Mouse (Mus musculus): Measurements from ENCODE around the gene Cd8a. TPM values are rescaled to one million over a fixed set of nuclear protein-coding genes. Genes with fewer than 3 reads are reported as not detected.

Cd8a gene
- polyA plus RNA-seq, 2 experiments = not detected

- Histone ChIP-seq H3K27ac (no peak overlapping the region), H3K9me3 (ENCODE audit: control insufficient read depth, low read length) (no peaks in the 10 kb centered on the region), H3K27me3 (ENCODE audit: control insufficient read depth, insufficient read depth, low read length) (no peaks in the 10 kb centered on the region), H3K4me3 (ENCODE audit: insufficient read depth in 1 of 2, low read depth in 2 of 2, low read length in 2 of 2) (no peak overlapping the region), H3K36me3 (replicated peaks; ENCODE audit: control insufficient read depth, insufficient read depth, low read depth) (peaks cover 5% of the 10 kb centered on the region), H3K4me1 (replicated peaks; ENCODE audit: control insufficient read depth in 2 of 2, insufficient read depth in 2 of 2, low read length in 1 of 2) (no peaks in the 10 kb centered on the region), H3K9ac (replicated peaks) (no peak overlapping the region), H3K4me2 (ENCODE audit: low read depth) (no peak overlapping the region)
- TF ChIP-seq CTCF (IDR thresholded peaks at IDR 0.05; ENCODE audit: low read depth) = no peak
- no peak for TF ChIP-seq EP300 (IDR thresholded peaks at IDR 0.05; ENCODE audit: low read depth)
- no peak for DNase-seq (ENCODE audit: low read depth in 3 of 3, low spot score in 3 of 3)
- no peak for ATAC-seq (ENCODE audit: insufficient read depth)
- WGBS (ENCODE audit: insufficient replicate concordance) = 76% methylated on average over 4 of the region's 4 CpGs
These were observed 54.9 kb downstream of the Cd8a start for GRCm38 (mm10) chr6:71427996-71428725.

Other genes with a start within 250 kb of the Cd8a start
- gene Thnsl2, start 229.0 kb upstream of the Cd8a start, polyA plus RNA-seq (2012; rRNA removed) = 4.7 and 5.4 TPM in 2 replicates
- 11.5 and 11.8 TPM in 2 replicates for gene Thnsl2, start 229.0 kb upstream of the Cd8a start, polyA plus RNA-seq (2014; fragmentation: Nextera tagmentation; extraction: Ambion mirVana)
- 84.6 and 179 TPM in 2 replicates for gene Fabp1, start 173.6 kb upstream of the Cd8a start, polyA plus RNA-seq (2012; rRNA removed)
- 356 and 360 TPM in 2 replicates for gene Fabp1, start 173.6 kb upstream of the Cd8a start, polyA plus RNA-seq (2014; fragmentation: Nextera tagmentation; extraction: Ambion mirVana)
- 7.6 and 11.1 TPM in 2 replicates for gene Krcc1, start 101.8 kb upstream of the Cd8a start, polyA plus RNA-seq (2012; rRNA removed)
- 23.0 and 26.4 TPM in 2 replicates for gene Krcc1, start 101.8 kb upstream of the Cd8a start, polyA plus RNA-seq (2014; fragmentation: Nextera tagmentation; extraction: Ambion mirVana)
- gene Smyd1, start 51.2 kb upstream of the Cd8a start, polyA plus RNA-seq (2012; rRNA removed) = 0.04 and 0.08 TPM in 2 replicates
- 0.11 TPM in 1 of 2 replicates, not detected in the other for gene Smyd1, start 51.2 kb upstream of the Cd8a start, polyA plus RNA-seq (2014; fragmentation: Nextera tagmentation; extraction: Ambion mirVana)
- not detected in 2 replicates for gene Cd8b1, start 50.6 kb upstream of the Cd8a start, polyA plus RNA-seq (2012; rRNA removed)
- gene Cd8b1, start 50.6 kb upstream of the Cd8a start, polyA plus RNA-seq (2014; fragmentation: Nextera tagmentation; extraction: Ambion mirVana) = not detected in 2 replicates
- 10.3 and 14.8 TPM in 2 replicates for gene Rmnd5a, start 67.2 kb downstream of the Cd8a start, polyA plus RNA-seq (2012; rRNA removed)
- gene Rmnd5a, start 67.2 kb downstream of the Cd8a start, polyA plus RNA-seq (2014; fragmentation: Nextera tagmentation; extraction: Ambion mirVana) = 4.5 and 4.7 TPM in 2 replicates
- 3.8 and 5.0 TPM in 2 replicates for gene Rnf103, start 120.5 kb downstream of the Cd8a start, polyA plus RNA-seq (2012; rRNA removed)
- 7.2 and 7.8 TPM in 2 replicates for gene Rnf103, start 120.5 kb downstream of the Cd8a start, polyA plus RNA-seq (2014; fragmentation: Nextera tagmentation; extraction: Ambion mirVana)
- 16.2 and 21.9 TPM in 2 replicates for gene Chmp3, start 170.4 kb downstream of the Cd8a start, polyA plus RNA-seq (2012; rRNA removed)
- gene Chmp3, start 170.4 kb downstream of the Cd8a start, polyA plus RNA-seq (2014; fragmentation: Nextera tagmentation; extraction: Ambion mirVana) = 34.3 and 35.6 TPM in 2 replicates